Mouse (Mus musculus): ENCODE results near the gene C130032M10Rik.
A peak's percentile ranks its signal among the peaks of the same experiment; 100 is the strongest.

The C130032M10Rik gene

DNA sequence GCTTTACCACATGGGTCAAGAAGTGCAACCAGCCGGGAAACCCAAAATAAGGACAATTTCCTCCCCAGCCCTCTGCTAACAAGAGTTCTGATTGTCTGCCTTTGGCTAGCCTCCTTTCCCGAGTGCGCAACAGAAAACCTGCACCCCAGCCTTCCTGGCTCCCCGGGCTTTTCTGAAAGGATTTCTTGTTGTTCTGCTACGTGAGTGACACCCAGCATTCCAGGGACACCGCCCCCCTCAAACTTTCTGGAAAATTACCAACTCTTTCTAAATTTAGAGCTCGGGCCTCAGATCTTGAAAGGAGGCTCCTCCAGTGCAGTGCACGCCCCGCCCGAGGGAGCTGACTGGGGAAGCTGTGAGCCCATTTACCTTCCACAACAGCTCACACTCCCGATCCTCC is at the start of gene C130032M10Rik:
Gene C130032M10Rik, plus strand, starts transcription at position 334 of the 400 bp plus-strand sequence.
- DNase-seq: no peak

DNA sequence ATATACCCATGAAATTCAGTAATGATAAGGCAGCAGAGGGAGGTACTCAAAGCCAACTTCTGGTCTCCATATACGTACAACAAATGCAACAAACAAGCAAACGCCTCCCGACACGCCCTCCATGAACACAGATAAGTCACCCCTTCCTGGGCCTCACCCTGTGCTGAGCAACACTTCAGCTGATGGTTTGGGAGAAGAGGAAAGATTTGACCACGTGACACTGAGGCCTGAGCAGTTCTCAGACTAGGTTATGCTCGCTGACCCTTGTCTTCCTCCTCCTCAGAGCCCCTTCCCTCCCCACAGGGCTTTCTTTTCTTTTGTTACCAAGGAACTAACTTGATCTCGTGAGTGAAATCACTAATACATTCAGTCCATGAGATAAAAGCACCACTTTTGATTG is 48.6 kb upstream of the C130032M10Rik start:
- DNase-seq: no peak

DNA sequence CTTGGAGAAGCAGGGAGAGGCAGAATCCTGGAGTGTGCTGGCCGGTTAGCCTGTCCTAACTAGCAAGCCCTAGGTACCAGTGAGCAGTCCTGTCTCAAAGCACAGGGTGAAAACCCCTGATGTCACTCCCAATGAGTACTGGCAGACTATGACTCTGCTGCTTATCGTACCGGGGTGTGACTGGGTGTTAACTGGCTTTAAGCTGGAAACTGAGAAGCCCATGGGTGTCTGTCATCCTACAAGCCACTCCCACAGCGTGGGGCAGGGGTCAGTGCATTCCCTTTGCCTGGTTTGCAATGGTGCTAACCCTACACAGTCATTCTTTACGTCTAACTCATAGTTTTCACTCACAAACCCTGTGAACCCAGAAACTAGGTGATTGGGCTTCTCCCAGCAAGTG is 47.3 kb upstream of the C130032M10Rik start:
- no peak for DNase-seq

DNA sequence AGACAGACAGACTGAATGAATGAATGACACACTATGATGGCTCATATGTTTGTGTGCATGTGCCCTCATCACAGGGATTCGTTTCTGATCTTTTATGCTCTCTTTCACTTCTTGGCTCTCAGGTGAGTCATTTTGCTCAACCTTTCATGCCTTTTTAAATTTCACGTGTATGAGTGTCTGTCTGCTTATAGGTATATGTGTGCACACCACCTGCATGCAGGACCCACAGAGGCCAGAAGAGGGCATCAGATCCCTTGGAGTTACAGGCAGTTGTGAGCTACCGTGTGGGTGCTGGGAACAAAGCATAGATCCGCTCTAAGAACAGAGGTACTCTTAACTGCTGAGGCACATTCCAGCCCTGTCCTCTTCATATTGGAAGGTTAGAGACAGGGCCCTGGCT is 46.8 kb upstream of the C130032M10Rik start:
- DNase-seq: no peak

DNA sequence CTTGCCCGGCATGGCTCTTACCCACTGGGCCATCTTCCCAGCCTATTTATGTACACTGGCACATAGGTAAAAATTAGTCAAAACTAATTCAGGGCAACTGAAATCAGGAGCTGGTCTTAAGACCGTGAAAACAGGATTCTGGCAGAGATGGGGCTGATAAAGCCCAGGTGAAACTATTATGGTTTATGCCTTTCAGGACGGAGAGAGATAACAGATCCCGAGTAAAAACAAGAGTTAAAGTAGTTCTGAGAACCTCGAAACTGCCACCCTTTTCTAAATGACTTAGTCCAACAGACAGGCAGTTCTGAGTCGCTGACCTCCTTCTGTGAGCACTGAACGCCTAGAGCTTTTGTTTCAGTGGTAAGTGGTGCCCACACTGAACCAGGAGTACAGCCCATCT is 43.6 kb upstream of the C130032M10Rik start:
- no peak for DNase-seq

DNA sequence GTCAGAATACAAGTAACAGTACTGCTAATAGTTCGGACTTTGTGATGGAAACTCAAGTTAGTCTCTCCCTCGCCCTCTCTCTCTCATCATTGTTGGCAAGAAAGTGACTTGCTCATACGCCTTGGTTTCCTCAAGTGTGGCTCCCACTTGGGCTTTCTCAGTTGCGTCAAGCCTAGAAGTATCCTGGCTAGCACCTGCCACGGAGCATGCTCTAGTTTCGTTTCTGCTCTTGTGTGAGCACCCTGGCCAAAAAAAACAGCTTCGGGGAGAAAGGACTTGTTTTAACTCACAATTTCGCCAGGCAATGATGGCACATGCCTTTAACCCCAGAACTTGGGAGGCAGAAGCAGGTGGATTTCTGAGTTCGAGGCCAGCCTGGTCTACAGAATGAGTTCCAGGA is 38.5 kb upstream of the C130032M10Rik start:
- no peak for DNase-seq

DNA sequence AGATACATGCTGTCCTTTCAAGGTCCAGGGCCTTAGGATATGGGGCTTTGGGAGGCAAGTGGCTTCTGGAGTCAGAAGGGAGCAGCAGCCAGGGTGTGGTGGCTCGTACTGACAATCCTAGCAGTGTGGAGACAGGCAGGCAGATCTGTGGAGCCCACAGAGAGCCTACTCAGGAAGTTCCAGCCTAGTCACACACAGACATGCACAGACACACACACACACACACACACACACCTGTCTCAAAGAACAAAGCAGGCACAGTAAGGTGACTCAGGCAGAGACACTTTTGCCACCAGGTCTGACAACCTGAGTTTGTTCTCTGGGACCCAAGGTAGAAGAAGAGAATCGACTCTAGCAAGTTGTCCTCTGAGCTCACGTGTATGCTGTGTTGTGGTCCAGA is 34.6 kb upstream of the C130032M10Rik start:
- DNase-seq: no peak

DNA sequence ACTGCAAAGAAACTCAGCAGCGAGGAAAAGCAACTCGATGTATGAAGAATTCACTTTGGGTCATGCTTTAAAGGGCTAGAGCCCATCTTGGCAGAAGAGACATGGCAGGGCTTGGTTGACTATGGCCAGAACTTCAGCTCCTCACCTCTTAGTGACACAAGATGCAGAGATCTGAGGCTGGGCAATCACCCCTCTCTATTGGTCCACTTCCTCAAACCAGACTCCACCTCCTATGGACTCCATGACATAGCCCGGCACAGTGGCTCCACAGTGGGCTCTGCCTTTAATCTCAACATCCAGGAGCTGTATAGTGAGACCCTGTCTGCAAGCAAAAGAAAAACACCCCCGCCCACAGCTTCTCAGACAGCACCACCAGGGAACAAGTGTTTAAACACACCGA is 30.7 kb upstream of the C130032M10Rik start:
- DNase-seq: no peak

DNA sequence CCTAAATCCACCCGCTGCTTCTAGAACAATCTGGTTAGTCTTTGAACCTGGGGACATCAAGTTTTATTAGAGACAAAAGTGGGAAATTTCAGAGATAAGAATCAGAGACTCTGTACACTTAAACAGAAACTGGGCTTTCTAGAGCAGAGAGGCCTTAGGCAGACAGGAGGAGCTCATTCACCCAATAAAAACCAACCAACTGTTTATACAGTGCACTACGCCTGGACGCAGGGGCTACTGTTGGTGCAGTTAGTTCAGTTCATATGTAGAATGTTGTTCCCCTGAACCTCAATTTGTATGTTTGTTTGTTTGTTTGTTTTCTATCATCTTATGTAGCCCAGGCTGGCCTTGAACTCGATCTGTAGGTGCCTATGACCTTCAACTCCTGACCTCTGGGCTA is 28.7 kb upstream of the C130032M10Rik start:
- DNase-seq: no peak

DNA sequence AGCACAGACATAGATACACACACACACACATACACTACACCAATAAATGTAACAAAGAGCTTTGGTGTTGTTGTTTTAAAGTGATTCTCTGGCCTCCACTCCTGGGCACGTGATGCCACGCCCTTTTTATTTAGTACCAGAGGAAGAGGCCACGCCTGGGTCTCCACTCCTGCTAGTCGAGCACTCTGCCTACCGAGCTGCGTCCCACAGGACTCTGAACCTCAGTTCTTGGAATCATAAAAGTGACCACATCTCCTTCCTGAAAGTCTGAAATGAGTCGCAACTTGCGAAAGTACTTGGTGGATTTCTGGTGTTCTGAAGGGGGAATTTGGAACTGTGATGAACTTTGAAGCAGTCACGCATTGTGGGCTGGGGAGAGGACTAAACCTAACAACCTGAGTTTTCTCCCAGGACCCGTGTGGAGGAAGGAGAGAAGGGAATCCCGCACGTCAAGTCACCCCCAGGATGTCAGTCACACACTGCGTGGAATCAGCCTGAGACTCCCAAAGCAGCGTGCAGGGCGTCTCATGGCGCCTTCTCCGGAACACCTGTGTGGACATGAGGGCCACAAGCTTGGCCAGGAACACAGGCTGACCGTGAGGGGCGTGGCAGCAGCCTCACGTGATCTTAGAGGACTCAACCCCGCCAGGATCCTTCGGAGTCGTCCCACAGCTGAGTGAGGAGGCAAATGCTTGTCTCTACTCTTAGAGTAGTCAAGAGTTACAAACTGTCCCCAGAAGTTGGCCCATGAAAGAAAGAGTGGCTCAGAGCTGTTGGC is 27.8 kb upstream of the C130032M10Rik start:
- no peak for DNase-seq

DNA sequence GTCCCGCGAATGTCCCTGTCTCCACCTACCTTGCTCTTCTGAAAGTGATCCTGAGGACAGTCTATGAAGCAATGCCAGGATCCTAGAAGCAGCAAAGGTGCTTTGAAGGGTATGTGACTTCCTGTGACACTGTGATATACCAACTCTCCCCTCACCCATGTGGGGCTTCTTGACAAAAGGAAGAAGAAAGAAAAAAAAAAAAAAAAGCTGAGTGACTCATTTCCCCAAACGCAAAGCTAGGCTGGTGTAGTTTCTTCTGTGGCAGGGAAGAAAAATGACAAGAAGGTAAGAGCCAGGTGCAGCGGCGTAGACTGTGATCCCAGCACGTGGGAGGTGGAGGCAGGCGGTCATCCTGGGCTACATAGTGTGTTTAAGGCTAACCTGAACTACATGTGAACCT is 19.0 kb upstream of the C130032M10Rik start:
- peak; percentile 36 to 67 for DNase-seq

DNA sequence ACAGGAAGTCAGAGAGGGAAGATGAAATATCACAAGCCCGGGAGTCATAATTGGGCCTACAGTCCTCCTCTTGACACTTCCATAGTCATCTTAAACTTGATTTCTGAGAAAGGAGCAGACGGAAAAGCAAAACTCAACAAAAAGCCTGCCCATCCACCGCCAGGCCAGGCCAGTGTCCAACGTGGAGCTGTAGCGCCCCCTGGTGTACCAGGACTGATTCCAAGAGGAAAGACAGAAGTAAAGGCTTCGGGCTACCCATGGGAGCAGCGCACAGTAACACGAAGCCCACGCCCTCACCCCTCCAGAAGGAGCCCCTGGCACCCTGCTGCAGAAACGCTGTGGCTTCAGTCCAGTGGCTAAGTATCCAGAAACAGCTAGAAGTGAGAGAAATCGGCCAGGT is 17.3 kb upstream of the C130032M10Rik start:
- DNase-seq: peak; percentile 70 to 79

DNA sequence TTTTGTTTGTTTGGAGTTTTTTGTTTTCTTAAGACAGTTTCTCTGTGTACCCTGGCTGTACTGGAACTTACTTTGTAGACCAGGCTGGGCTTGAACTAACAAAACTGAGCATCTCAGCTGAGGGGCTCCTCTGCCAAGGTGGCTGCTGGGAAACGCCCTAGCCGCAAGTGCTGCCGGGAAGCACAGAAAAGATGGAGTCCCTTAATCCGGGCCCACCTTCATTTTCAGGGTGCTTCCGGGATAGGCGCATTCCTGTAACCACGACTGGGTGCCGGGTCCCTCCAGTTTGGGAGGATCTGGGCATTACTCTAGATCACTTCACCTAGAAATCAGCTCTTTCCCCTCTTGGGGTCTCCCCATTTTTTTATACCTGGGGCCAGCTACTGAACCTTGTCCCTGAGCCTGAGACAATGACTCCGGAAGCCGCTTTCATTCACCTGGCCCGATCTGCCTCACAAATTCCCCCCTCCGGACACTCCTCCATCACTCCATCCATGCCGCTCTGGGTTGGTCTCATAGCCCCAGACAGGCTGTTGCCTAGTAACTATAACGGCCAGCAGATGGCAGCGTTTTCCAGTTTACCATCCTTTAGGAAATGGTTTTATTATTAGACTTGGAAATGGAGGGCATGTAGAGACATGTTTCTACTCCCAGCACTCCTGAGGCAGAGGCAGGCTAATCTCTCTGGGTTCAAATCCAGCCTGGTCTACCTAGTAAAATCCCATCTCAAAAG is 15.5 kb upstream of the C130032M10Rik start:
- peak; percentile 32 to 43 for DNase-seq

DNA sequence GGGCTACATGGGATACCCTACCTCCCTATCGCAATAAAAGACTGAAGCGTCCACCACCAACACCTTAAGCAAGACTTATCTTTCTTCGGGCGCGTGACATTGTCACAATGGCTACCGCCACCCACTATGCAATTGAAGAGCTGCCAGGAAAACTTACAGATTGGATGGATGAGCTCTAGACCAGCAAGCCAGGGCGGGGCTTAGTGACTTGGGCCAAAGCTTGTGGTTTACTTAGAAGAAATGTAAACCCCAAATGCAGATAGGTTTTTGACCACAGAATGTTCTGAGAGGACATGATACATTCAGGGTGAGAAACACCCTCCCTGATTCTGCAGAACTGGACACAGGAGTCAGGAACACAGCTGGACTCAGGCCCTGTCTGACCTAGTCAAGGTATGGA is 14.4 kb upstream of the C130032M10Rik start:
- no peak for DNase-seq

DNA sequence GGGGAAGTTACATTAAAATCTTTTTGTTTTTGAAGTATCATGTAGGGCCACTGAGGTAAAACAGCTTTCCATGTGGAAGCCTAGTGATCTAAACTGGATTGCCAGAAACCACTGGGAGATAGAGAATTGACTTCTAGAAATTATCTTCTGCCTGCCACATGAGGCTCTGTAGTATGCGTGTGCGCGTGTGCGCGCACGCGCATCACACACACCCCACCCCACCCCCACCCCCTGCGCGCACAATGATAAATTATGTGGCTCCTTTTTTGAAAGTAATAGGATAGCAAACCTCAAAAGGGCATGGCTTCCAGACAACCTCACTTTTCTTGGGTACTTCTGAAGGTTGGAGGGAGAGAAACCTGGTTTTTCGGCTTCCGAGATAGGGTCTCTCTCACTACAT is 13.6 kb upstream of the C130032M10Rik start:
- DNase-seq: no peak

DNA sequence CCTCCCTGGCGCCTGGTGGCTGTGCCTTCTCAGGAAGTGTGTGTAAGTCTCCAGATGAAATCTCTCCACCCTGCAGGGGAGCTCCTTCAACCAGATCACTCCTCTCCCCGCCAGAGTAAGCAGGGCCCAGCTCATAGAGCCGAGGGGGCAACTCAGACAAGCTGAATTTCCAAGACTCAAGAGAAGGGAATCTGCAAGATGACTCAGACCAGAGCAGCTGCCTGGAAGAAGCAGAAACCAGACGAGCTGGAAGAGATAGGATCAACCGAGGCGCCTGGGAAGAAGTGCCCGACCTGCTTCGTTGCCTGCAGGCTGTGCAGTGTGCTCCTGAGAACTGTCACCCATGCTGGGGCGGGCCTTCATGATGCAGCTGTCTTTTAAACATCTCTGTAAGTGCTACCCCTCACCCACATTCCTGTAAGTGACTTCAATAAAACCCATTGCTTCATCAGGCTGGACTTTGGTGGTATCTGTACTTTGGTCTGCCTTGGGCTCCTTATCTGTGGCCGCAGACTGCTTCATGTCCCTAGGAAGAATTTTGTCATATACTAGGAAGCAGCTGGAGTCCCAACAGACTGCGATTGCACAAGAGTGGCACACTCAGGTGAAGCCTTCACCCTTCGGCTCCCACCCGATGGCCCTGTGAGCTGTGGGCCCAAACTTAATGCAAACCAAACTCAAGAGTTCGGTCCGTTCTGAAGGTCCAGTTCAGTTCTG is 12.6 kb upstream of the C130032M10Rik start:
- DNase-seq: no peak

DNA sequence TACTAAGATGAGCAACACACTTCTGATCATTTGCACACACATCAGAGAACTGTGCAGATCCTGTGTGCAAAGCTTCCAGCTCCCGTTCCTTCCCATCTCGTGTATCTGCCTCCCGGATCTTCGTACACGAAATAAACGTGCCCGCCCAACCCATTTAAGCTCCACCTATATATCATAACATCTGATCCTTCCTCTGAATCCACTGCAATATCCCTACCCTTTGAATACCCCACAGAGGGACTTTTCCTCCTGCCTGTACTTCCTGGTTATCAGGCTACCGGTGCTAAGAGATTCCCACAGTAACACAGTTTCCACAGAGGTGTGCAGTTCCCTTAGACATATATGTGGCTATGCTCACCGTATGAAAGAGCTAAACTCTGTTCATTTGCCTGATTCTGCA is 10.7 kb upstream of the C130032M10Rik start, which contains the start of gene Ccr4:
Gene Ccr4, minus strand, starts transcription at position 101 of the 400 bp plus-strand sequence.
- DNase-seq: no peak

DNA sequence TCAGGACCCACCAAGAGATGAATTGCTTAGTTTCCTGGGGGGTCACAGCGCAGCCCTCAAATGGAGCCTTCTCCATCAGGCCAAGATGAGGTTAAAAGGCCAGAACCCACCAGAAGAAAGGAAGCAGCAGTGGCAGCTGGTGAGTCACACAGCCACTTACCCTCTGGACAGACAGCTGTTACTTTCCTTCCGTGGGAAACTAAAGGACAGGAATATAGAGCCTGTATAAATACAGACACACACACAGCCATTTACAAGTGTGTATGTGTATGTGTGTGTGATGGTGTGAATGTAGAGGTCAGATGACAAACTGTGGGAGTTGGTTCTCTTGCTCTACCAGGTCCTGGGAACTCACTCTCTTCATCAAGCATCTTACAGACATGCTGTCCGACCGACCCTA is 8.9 kb upstream of the C130032M10Rik start:
- no peak for DNase-seq

DNA sequence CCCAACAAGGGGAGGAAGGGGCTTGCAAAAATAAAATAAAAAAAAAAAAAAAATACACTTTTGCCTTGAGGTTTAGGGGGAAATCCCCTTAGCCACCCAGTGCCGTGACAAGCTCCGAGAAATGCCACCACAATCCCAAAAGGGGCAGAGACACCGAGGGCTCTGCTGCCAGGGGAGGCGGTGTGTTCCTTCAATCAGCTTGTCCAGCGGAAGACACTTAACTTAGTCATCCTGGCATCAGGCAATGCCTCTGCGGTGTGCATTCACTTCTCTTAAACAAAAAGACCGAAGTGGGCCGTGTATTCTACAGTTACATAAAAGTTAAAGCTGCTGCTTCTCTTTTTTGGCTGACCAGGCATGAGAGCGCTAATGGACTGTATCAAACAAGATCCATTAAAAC is 8.1 kb upstream of the C130032M10Rik start:
- no peak for DNase-seq

DNA sequence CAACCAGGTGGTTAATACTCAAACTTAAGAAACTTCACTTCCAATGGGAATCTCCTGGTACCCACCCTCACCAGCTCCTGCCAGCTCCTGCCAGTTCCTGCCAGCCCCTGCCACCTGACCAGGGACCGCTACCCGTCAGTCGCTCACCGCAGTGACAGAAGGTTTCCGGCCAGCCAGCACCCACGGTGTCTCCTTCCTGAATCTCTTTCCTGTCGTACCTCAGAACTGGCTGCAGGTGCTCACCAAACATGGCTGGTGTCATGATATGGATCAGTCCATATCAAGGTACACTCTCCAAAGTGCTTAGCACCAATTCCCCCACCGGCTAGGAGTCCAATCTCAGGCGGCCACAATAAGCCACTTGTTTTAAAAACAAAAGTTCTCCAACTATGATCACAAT is 5.7 kb upstream of the C130032M10Rik start:
- peak; percentile 43 to 54 for DNase-seq

DNA sequence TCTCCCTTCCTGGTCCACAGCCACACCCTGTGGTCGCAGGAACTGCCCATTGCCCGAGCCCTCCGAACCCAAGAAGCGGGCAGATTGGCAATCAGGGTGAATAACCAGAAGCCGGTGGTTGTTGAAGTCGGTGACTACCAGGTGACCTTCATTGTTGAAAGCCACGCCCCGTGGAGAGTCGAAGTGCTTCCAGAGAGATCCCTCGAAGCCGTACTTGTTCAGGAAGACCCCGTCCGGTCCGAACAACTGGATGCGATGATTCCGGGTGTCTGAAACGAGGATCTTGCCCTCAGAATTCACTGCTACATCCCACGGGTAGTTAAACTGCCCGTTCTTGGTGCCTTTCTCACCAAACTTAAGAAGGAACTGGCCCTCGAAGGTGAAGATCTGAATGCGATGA is 2.7 kb upstream of the C130032M10Rik start:
- no peak for DNase-seq

DNA sequence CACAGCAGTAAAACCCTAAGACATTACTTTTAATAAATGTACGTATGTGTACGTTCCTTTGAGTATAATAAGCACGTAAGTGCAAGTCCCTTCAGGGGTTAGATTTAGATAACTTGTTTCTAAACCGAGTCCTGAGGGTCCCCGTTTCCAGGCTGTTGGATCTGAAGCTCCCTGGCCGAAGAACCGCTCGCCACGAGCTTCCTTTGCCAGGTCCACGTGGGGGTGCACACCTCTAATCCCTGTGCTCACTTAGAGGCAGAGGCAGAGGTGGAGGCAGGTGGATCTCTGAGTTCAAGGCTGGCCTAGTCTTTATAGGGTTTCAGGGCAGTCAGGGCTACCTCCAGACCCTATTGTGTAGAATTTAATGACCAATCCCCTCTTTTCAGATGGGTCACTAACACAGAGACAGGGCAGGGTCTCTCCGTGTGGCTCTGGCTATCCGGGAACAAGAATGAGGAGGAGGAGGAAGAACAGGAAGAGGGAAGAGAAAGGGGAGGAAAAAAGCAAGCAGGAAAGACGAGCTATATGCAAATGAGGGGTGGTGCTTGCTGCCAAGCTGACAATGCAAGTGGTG is 2.5 kb downstream of the C130032M10Rik start:
- DNase-seq: no peak

DNA sequence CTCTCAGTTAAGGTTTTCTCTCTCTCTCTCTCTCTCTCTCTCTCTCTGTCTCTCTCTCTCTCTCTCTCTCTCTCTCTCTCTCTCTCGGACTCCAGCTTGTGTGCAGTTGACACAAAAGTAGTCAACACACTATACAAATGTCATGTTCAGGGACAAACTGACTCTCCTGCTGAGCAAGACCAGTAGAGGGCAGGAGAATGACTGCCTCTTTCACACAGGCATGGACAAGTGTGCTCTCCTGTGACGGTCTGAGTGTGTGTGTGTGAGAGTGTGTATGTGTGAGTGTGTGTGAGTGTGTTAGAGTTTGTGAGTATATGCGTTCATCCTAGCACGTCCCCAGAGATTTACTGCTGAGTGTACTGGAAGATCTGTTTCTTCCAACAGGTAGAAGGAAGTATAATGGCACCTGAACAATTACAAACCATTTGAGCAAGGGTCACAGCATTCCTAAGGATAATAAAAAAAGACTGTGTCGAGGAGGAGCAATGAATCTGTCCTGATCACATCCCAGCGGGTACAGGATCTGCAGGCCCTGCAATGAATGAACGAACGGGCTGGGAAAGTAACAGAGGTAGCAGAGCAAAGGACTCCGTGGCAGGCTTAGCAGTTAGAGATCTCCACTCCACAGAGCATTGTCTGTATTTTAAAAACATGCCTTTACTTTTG is 3.4 kb downstream of the C130032M10Rik start:
- no peak for DNase-seq
